Mouse (Mus musculus): ENCODE measurements at regions not wholly inside any gene's neighbourhood (a gene's known extent, or its start where the extent isn't known, plus 50 kb on each side); places are given as distances from the start of the nearest gene placed in this dataset. TPM values are rescaled to one million over a fixed set of nuclear protein-coding genes. Genes with fewer than 3 reads are reported as not detected.

Small RNAs in the stretch of these regions (microRNA-seq; reads per million reads assigned to microRNA genes)
- not detected for gene Gm24710

All from midbrain, embryonic 14.5 days (tissue).